In the genomic region with DNA sequence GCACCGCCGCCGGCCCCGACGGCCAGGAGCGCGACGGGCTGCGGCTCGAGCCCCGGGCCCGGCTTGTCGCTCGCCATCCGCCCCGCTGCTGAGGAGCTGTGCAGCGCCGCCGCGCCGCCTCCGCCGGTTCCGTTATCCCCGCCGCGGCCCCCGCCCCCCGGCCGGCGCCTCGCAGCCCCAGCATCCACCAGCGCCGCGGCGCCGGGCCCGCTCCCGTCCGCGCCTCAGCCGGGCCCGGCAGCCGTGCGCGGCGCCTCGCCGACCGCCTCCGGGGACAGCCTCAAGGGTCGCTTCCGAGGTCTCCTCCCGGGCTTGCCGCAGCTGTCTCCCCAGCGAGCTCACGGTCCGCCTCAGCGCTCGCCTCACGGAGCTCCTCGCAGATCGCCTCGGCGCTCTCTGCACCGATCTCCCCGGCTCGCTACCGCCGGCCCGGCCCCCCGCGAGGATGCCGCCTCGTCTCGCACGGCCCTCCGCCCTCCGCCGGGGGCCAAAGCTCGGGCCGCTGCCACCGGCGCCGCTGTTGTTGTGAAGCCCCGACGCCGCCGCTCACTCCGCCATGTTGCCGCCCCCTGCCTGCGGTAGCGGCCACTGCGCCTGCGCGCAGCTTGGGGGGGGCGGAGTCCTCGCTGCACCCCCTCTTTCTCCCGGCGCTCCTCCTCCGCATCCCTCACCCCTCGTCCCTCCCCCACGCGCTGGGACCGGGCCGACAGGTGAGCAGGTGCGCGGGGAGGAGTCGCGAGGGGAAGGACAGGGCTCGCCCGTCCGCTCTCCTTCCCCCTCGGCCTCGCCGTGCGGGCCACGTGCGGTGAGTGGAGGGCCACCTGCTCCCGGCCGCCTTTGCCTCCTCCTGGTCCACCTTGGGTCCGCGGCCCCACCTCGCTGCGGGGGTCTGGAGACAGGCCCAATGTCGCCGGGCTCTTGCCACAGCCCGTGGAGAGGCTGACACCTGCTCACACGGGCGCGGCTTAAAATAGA, we compare ENCODE assay signal across 8 mouse cellular contexts. TPM values are rescaled to one million over a fixed set of nuclear protein-coding genes. Genes with fewer than 3 reads are reported as not detected.
DNase-seq lines count a peak whose midpoint lies in the region; ATAC-seq and TF ChIP-seq lines count a peak whose summit lies in the region.

A gene (minus strand): TSS at position 543 of the 975 bp plus-strand sequence.

- WGBS in heart, embryonic 11.5 days (ENCODE audit: insufficient replicate concordance): under 1% methylated on average over 124 of the region's 131 CpGs
- under 1% methylated on average over 68 of the region's 131 CpGs for WGBS in kidney, embryonic 16.5 days
- 1% methylated on average over 57 of the region's 131 CpGs for WGBS in limb, embryonic 14.5 days
- 1% methylated on average over 93 of the region's 131 CpGs for WGBS in stomach, postnatal 0 days

- TF ChIP-seq EP300 in stomach, postnatal 0 days (optimal IDR thresholded peaks at IDR 0.05): no peak

- H3K36me3 ChIP-seq in heart, embryonic 11.5 days (ENCODE audit: control insufficient read depth, insufficient read depth, low read length): no peaks in the 10 kb centered on the region
- H3K36me3 ChIP-seq in kidney, embryonic 16.5 days (ENCODE audit: insufficient read depth, low read length): no peaks in the 10 kb centered on the region
- no peaks in the 10 kb centered on the region for H3K36me3 ChIP-seq in limb, embryonic 14.5 days (ENCODE audit: control insufficient read depth, insufficient read depth, low read length)
- no peaks in the 10 kb centered on the region for H3K36me3 ChIP-seq in myocyte (ENCODE audit: control insufficient read depth, insufficient read depth)
- no peaks in the 10 kb centered on the region for H3K36me3 ChIP-seq in stomach, postnatal 0 days (ENCODE audit: control insufficient read depth, insufficient read depth, low read length)

- no peaks in the 10 kb centered on the region for H3K9me3 ChIP-seq in heart, embryonic 11.5 days (replicated peaks; ENCODE audit: control insufficient read depth, low read length)
- H3K9me3 ChIP-seq in kidney, embryonic 16.5 days (ENCODE audit: low read length): no peaks in the 10 kb centered on the region
- H3K9me3 ChIP-seq in limb, embryonic 14.5 days (ENCODE audit: control insufficient read depth, low read length): no peaks in the 10 kb centered on the region
- no peaks in the 10 kb centered on the region for H3K9me3 ChIP-seq in stomach, postnatal 0 days (ENCODE audit: control insufficient read depth, low read length)

- peak; percentile 20; the same call in 1 of the 2 replicates for TF ChIP-seq CTCF in brain, embryonic 14.5 days (IDR thresholded peaks at IDR 0.05; ENCODE audit: borderline replicate concordance, extremely low read depth, insufficient read depth, insufficient read length)
- TF ChIP-seq CTCF in stomach, postnatal 0 days (IDR thresholded peaks at IDR 0.05; ENCODE audit: low read depth): peak; percentile 67

- peak within 1 kb of the TSS; percentile 82 for H3K27ac ChIP-seq in heart, embryonic 11.5 days (ENCODE audit: low read depth, low read length)
- H3K27ac ChIP-seq in kidney, embryonic 16.5 days (ENCODE audit: low read length): peak within 1 kb of the TSS; percentile 69
- peak within 1 kb of the TSS; percentile 84 for H3K27ac ChIP-seq in limb, embryonic 14.5 days (replicated peaks; ENCODE audit: low read depth, low read length)
- H3K27ac ChIP-seq in stomach, postnatal 0 days (replicated peaks): peak within 1 kb of the TSS; percentile 88

- 0 out of 2 replicates have a peak, but pooled peaks cover 7% of the 10 kb centered on the region for H3K4me1 ChIP-seq in heart, embryonic 11.5 days (ENCODE audit: control insufficient read depth, insufficient read depth, low read length)
- peaks cover 15% of the 10 kb centered on the region for H3K4me1 ChIP-seq in kidney, embryonic 16.5 days (ENCODE audit: insufficient read depth, low read length)
- H3K4me1 ChIP-seq in limb, embryonic 14.5 days (ENCODE audit: control insufficient read depth, insufficient read depth, low read length): peaks cover 2% of the 10 kb centered on the region; the same call in 1 of the 2 replicates
- H3K4me1 ChIP-seq in stomach, postnatal 0 days (replicated peaks; ENCODE audit: control insufficient read depth, insufficient read depth): 0 out of 2 replicates have a peak, but pooled peaks cover 2% of the 10 kb centered on the region

- peak within 1 kb of the TSS; percentile 69 for H3ac ChIP-seq in myocyte (ENCODE audit: control insufficient read depth, insufficient read length)

- H3K27me3 ChIP-seq in heart, embryonic 11.5 days (ENCODE audit: control insufficient read depth, insufficient read depth, low read length): no peaks in the 10 kb centered on the region
- H3K27me3 ChIP-seq in kidney, embryonic 16.5 days (ENCODE audit: insufficient read depth, low read length): peaks cover 3% of the 10 kb centered on the region; the same call in 1 of the 2 replicates
- no peaks in the 10 kb centered on the region for H3K27me3 ChIP-seq in limb, embryonic 14.5 days (ENCODE audit: control insufficient read depth, insufficient read depth, low read length)
- no peaks in the 10 kb centered on the region for H3K27me3 ChIP-seq in myocyte (ENCODE audit: control insufficient read depth, insufficient read depth, insufficient read length)
- no peaks in the 10 kb centered on the region for H3K27me3 ChIP-seq in stomach, postnatal 0 days (ENCODE audit: control insufficient read depth, insufficient read depth, low read length)

- peak; percentile 83 for ATAC-seq in heart, embryonic 11.5 days (replicated peaks; ENCODE audit: insufficient number of reproducible peaks, low FRiP score, low TSS enrichment)
- ATAC-seq in kidney, embryonic 16.5 days (ENCODE audit: low FRiP score, low TSS enrichment): peak; percentile 88
- peak; percentile 86 for ATAC-seq in limb, embryonic 14.5 days (ENCODE audit: low FRiP score, low read depth)
- ATAC-seq in stomach, postnatal 0 days (ENCODE audit: low FRiP score, low TSS enrichment): peak; percentile 89

- H3K4me2 ChIP-seq in heart, embryonic 11.5 days: peak within 1 kb of the TSS; percentile 89
- peak within 1 kb of the TSS; percentile 84 for H3K4me2 ChIP-seq in kidney, embryonic 16.5 days (replicated peaks; ENCODE audit: low read depth, low read length)
- peak within 1 kb of the TSS; percentile 92 for H3K4me2 ChIP-seq in limb, embryonic 14.5 days (replicated peaks; ENCODE audit: low read depth, low read length, severe bottlenecking)
- H3K4me2 ChIP-seq in myocyte (ENCODE audit: low read depth): peak within 1 kb of the TSS; percentile 77
- peak within 1 kb of the TSS; percentile 84 for H3K4me2 ChIP-seq in stomach, postnatal 0 days (replicated peaks; ENCODE audit: low read depth)

- peak within 1 kb of the TSS; percentile 91 for H3K9ac ChIP-seq in heart, embryonic 11.5 days (ENCODE audit: low read depth, low read length)
- peak within 1 kb of the TSS; percentile 78 for H3K9ac ChIP-seq in kidney, embryonic 16.5 days (replicated peaks; ENCODE audit: low read length)
- H3K9ac ChIP-seq in limb, embryonic 14.5 days (ENCODE audit: low read depth, low read length, severe bottlenecking): peak within 1 kb of the TSS; percentile 93
- H3K9ac ChIP-seq in stomach, postnatal 0 days (ENCODE audit: low read length): peak within 1 kb of the TSS; percentile 78

- peak within 1 kb of the TSS; percentile 94 for H3K4me3 ChIP-seq in heart, embryonic 11.5 days (ENCODE audit: low read depth, low read length)
- H3K4me3 ChIP-seq in kidney, embryonic 16.5 days (ENCODE audit: low read length): peak within 1 kb of the TSS; percentile 72
- peak within 1 kb of the TSS; percentile 91 for H3K4me3 ChIP-seq in limb, embryonic 14.5 days (replicated peaks; ENCODE audit: low read length)
- peak within 1 kb of the TSS; percentile 35 for H3K4me3 ChIP-seq in myocyte
- peak within 1 kb of the TSS; percentile 80 for H3K4me3 ChIP-seq in stomach, postnatal 0 days (ENCODE audit: low read depth, low read length)

- peak; percentile 93 for TF ChIP-seq POLR2A in brain, embryonic 14.5 days (IDR thresholded peaks at IDR 0.05; ENCODE audit: borderline replicate concordance, extremely low read depth, insufficient read depth, insufficient read length, poor library complexity, severe bottlenecking)
- TF ChIP-seq POLR2A in limb, embryonic 14.5 days (IDR thresholded peaks at IDR 0.05; ENCODE audit: borderline replicate concordance, extremely low read depth, insufficient read depth, insufficient read length): 0 out of 2 replicates have a peak, but pooled peaks have one; percentile 60
- TF ChIP-seq POLR2A in myocyte (IDR thresholded peaks at IDR 0.05; ENCODE audit: insufficient read length, low read depth): peak; percentile 91

- DNase-seq in 3134 (ENCODE audit: extremely low read depth, insufficient read length, low spot score): peak; percentile 8
- DNase-seq in brain, embryonic 14.5 days (ENCODE audit: low read depth): peak; percentile 93
- peak; percentile 34 for DNase-seq in fibroblast of lung, adult 2 months (ENCODE audit: low read depth)
- peak; percentile 85 for DNase-seq in limb, embryonic 14.5 days (ENCODE audit: low spot score)
- peak; percentile 89 for DNase-seq in stomach, postnatal 0 days (ENCODE audit: low spot score)

- H3K79me2 ChIP-seq in myocyte (ENCODE audit: control insufficient read depth, insufficient read depth): peaks cover 3% of the 10 kb centered on the region

TF ChIP-seq in myocyte, 11 proteins besides CTCF, POLR2A, EP300 and RAD21 (continues in another document):
- TF ChIP-seq TCF12 (IDR thresholded peaks at IDR 0.05; ENCODE audit: insufficient read depth, poor library complexity, severe bottlenecking): no peak
- no peak for TF ChIP-seq USF1 (IDR thresholded peaks at IDR 0.05; ENCODE audit: low read depth)
- peak; percentile 82 for TF ChIP-seq POLR2AphosphoS2 (IDR thresholded peaks at IDR 0.05; ENCODE audit: insufficient read length, low read depth)
- no peak for TF ChIP-seq E2F4 (IDR thresholded peaks at IDR 0.05; ENCODE audit: insufficient read depth)
- peak in 2 of 3 experiments; percentile 62 to 63 for TF ChIP-seq MYOG (IDR thresholded peaks at IDR 0.05; ENCODE audit: control insufficient read depth in 1 of 3, insufficient read depth in 1 of 3, insufficient read length in 2 of 3, low read depth in 2 of 3)
- TF ChIP-seq MAX (IDR thresholded peaks at IDR 0.05; ENCODE audit: low read depth): no peak
- no peak for TF ChIP-seq REST (IDR thresholded peaks at IDR 0.05; ENCODE audit: insufficient read depth, insufficient read length)
- no peak for TF ChIP-seq SRF (IDR thresholded peaks at IDR 0.05; ENCODE audit: control insufficient read depth, insufficient read length, low read depth)
- TF ChIP-seq CEBPB (IDR thresholded peaks at IDR 0.05; ENCODE audit: insufficient read depth, poor library complexity, severe bottlenecking): no peak

RNA-seq across cellular contexts. Expression of the gene that starts here (rescaled TPM):
- polyA plus RNA-seq in brain, embryonic 14.5 days (2012; rRNA removed): 119 and 156 TPM in 2 replicates
- 12.9 and 13.6 TPM in 2 replicates for polyA plus RNA-seq in heart, embryonic 11.5 days (2014; fragmentation: Nextera tagmentation; extraction: Ambion mirVana)
- polyA plus RNA-seq in kidney, embryonic 16.5 days (2015; fragmentation: Nextera tagmentation; extraction: Ambion mirVana): 6.4 and 8.2 TPM in 2 replicates
- polyA plus RNA-seq in limb, embryonic 14.5 days (2012; rRNA removed): 34.1 and 39.6 TPM in 2 replicates
- 20.6 and 24.6 TPM in 2 replicates for polyA plus RNA-seq in limb, embryonic 14.5 days (2014; fragmentation: Nextera tagmentation; extraction: Ambion mirVana)
- polyA plus RNA-seq in myocyte (2012; fragmentation: generic; extraction: Trizol): 3.6 TPM
- polyA plus RNA-seq in stomach, postnatal 0 days (2015; fragmentation: Nextera tagmentation; extraction: Ambion mirVana): 4.3 and 5.0 TPM in 2 replicates

Comparison
In these comparisons a context has a peak if more than half of its experiments do, and no peak if none do; other contexts are left out.
1. Peak in every context shown above with its lines: DNase-seq, ATAC-seq, H3K4me3 ChIP-seq and H3K27ac ChIP-seq.
2. DNase-seq: peak in every context shown above with its lines; median percentile 93 in brain, embryonic 14.5 days; 89 in stomach, postnatal 0 days; 85 in limb, embryonic 14.5 days; 34 in fibroblast of lung, adult 2 months; 8 in 3134.
3. H3K4me3 ChIP-seq: peak in every context shown above with its lines; median percentile 94 in heart, embryonic 11.5 days; 91 in limb, embryonic 14.5 days; 80 in stomach, postnatal 0 days; 72 in kidney, embryonic 16.5 days; 35 in myocyte.